Mouse (Mus musculus) stomach, embryonic 15.5 days (tissue): Measurements from ENCODE around the gene Rnf215. TPM values are rescaled to one million over a fixed set of nuclear protein-coding genes. Genes with fewer than 3 reads are reported as not detected.

Experiments used
- ATAC-seq: fragments of 200-750 bp; cut with Nextera tagmentation; 2 replicates; pipeline ENCODE4 v1.8.0; 2017; ENCODE audit warnings: low read depth, moderate number of reproducible peaks, moderate TSS enrichment; ENCODE audit not compliant: insufficient read depth, low FRiP score
- H3K27ac ChIP-seq: fragments of 300-500 bp; sonication (generic); 2 replicates; pipeline ENCODE4 v1.5.1; 2015; ENCODE audit warnings: mild to moderate bottlenecking, inconsistent platforms
- H3K27me3 ChIP-seq: fragments of 300-500 bp; sonication (generic); replicated peaks from 2 replicates; pipeline ENCODE4 v1.6.1; 2015; ENCODE audit warnings: inconsistent platforms
- H3K36me3 ChIP-seq: fragments of 300-500 bp; sonication (generic); 2 replicates; pipeline ENCODE4 v1.6.1; 2015; ENCODE audit warnings: inconsistent platforms
- H3K4me1 ChIP-seq: fragments of 300-500 bp; sonication (generic); 2 replicates; pipeline ENCODE4 v1.6.1; 2015; ENCODE audit warnings: inconsistent platforms
- H3K4me2 ChIP-seq: fragments of 300-500 bp; sonication (generic); 2 replicates; pipeline ENCODE4 v1.6.1; 2015; ENCODE audit warnings: mild to moderate bottlenecking, inconsistent platforms
- H3K4me3 ChIP-seq: fragments of 300-500 bp; sonication (generic); replicated peaks from 2 replicates; pipeline ENCODE4 v1.5.1; 2015; ENCODE audit warnings: inconsistent platforms
- H3K9ac ChIP-seq: fragments of 300-500 bp; sonication (generic); 2 replicates; pipeline ENCODE4 v1.6.1; 2015; ENCODE audit warnings: inconsistent platforms
- H3K9me3 ChIP-seq: fragments of 300-500 bp; sonication (generic); 2 replicates; pipeline ENCODE4 v1.6.1; 2016; ENCODE audit warnings: inconsistent platforms
- WGBS: fragments of 180-500 bp; shearing (Covaris S2); methylation state at CpG from one replicate; pipeline ENCODE4 v1.1.7; 2015; 5-methylcytosine and 5-hydroxymethylcytosine counted together
- polyA plus RNA-seq: library from polyadenylated mRNA; unstranded; fragments of >200 nt; fragmentation: Nextera tagmentation; extraction: Ambion mirVana; gene quantifications from 2 replicates; pipeline ENCODE4 v1.2.1, GENCODE M21; 2015

Gene Rnf215
- polyA plus RNA-seq, 1 experiment from 2014 or later, result 25.1 TPM

DNA sequence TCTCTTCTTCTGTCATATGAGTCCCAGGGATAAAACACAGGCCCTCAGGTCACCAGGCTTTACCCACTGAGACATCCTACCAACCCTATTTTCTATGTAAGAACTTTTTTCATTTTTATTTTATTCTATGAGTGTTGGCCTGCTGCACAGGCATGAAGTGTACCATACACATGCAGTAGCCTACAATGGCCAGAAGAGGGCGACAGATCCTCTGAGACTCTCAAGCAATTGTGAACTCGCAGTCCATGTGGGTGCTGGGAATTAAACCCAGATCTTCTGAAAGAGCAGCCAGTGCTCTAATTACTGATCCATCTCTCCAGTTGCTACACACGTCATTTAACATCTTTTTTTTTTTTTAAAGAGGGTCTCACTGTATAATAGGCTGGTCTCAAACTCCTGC is 1.6 kb upstream of the Rnf215 start:
- H3K4me2 ChIP-seq, result no peak overlapping the region
- ATAC-seq, result no peak
- H3K9ac ChIP-seq, result no peak overlapping the region

DNA sequence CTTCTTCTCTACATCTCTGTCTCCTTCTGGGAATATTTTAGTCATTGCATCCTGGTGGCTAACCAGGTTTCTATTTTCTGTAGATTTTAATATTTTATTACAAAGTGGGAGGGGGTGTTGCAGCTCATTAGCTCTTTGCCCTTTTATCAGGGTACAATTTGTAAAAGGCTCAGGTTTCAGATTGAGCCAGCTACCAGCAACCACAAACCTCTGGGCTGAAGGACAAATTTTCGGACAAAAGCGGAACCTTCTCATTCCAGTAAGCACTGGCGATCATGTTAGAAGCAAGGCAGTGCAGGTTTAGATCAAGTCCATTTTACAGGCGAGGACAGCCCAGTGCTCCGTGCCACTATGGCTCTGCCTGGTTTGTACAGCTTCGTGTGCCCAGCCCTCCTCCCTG is 602 bp upstream of the Rnf215 start:
- H3K9ac ChIP-seq, result no peak overlapping the region
- no peaks in the 10 kb centered on the region for H3K9me3 ChIP-seq
- no peak overlapping the region for H3K27ac ChIP-seq
- peak overlapping the region; percentile 25; the same call in 1 of the 2 replicates for H3K4me2 ChIP-seq
- 50% methylated on average over 6 of the region's 6 CpGs for WGBS
- no peak for ATAC-seq
- H3K4me1 ChIP-seq, result peaks cover 8% of the 10 kb centered on the region
- no peaks in the 10 kb centered on the region for H3K27me3 ChIP-seq
- no peaks in the 10 kb centered on the region for H3K36me3 ChIP-seq
- H3K4me3 ChIP-seq, result no peak overlapping the region

More for the DNA sequence above, 1.6 kb upstream of the Rnf215 start:
- H3K4me1 ChIP-seq, result peaks cover 8% of the 10 kb centered on the region
- no peak overlapping the region for H3K27ac ChIP-seq
- H3K9me3 ChIP-seq, result no peaks in the 10 kb centered on the region
- no peak overlapping the region for H3K4me3 ChIP-seq
- H3K36me3 ChIP-seq, result no peaks in the 10 kb centered on the region
- 53% methylated on average over 3 of the region's 3 CpGs for WGBS
- no peaks in the 10 kb centered on the region for H3K27me3 ChIP-seq

DNA sequence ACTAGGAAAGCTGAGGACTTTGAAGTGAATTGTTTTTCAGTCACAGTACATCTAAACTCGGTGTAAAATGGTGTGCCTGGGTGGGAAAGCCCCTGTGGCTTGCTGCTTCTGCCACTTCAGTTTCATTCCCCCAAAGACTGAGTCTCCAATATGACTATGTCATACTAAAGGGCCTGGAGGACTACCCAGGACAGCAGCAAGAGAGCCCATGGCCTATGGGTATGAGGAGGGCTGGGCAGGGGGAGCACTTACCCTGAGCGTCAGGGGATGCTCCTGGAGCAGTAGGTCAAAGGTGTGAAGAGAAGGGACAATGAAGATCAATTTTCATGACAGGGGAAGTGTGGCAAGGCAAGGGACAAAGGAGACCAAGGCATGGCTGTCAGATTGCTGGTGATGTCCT is 4.0 kb downstream of the Rnf215 start:
- H3K36me3 ChIP-seq, result peaks cover 21% of the 10 kb centered on the region; the same call in 1 of the 2 replicates

DNA sequence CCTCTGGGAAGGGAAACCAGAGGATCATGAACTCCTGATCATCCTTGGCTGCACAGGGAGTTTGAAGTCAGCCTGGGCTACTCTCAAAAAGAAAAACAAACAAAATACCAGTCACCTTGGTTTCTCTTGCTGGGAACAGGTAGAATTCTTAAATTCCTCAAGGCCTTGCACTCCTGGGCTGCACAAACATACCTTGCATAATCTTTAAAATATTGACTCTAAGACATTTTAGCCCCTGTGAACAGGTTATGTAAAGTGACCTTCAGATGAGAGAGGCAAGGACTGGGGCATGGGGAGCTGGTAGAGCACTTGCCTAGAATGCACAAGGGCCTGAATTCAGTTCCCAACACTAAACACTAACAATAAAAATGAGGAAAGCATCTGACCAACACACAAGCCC is 6.5 kb downstream of the Rnf215 start:
- ATAC-seq, result no peak
- Histone ChIP-seq H3K4me2 (no peak overlapping the region), H3K4me1 (no peaks in the 10 kb centered on the region), H3K9me3 (no peaks in the 10 kb centered on the region), H3K9ac (no peak overlapping the region), H3K27ac (no peak overlapping the region), H3K36me3 (peaks cover 21% of the 10 kb centered on the region; the same call in 1 of the 2 replicates), H3K27me3 (no peaks in the 10 kb centered on the region), H3K4me3 (no peak overlapping the region)

More for the DNA sequence above, 4.0 kb downstream of the Rnf215 start:
- WGBS, result 77% methylated on average over 2 of the region's 2 CpGs
- Histone ChIP-seq H3K9me3 (no peaks in the 10 kb centered on the region), H3K4me1 (peaks cover 8% of the 10 kb centered on the region), H3K27ac (no peak overlapping the region), H3K4me2 (no peak overlapping the region), H3K27me3 (no peaks in the 10 kb centered on the region), H3K9ac (no peak overlapping the region), H3K4me3 (no peak overlapping the region)
- no peak for ATAC-seq

DNA sequence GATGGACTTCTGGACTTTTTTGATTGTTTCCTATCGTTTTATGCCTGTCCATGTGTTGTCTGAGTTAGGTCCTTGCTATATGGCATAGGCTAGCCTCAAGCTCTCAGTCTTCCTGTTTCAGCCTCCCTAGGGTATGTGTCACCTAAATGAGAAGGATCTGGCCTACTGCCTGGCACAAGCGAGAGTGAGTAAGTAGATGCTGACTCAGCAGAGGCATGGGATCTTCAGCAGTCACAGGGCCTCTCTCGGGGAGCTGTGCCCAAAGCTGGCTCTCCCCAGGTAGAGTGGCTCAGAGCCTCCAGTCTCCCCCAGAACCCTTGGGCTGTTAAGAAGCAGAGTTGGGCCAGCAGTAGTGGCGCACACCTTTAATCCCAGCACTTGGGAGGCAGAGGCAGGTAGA is 7.3 kb downstream of the Rnf215 start:
- peaks cover 21% of the 10 kb centered on the region; the same call in 1 of the 2 replicates for H3K36me3 ChIP-seq
- no peaks in the 10 kb centered on the region for H3K9me3 ChIP-seq
- no peaks in the 10 kb centered on the region for H3K4me1 ChIP-seq
- no peak for ATAC-seq
- no peak overlapping the region for H3K27ac ChIP-seq
- no peak overlapping the region for H3K9ac ChIP-seq
- WGBS, result 75% methylated on average over 4 of the region's 4 CpGs
- H3K4me3 ChIP-seq, result no peak overlapping the region
- H3K27me3 ChIP-seq, result no peaks in the 10 kb centered on the region
- no peak overlapping the region for H3K4me2 ChIP-seq

DNA sequence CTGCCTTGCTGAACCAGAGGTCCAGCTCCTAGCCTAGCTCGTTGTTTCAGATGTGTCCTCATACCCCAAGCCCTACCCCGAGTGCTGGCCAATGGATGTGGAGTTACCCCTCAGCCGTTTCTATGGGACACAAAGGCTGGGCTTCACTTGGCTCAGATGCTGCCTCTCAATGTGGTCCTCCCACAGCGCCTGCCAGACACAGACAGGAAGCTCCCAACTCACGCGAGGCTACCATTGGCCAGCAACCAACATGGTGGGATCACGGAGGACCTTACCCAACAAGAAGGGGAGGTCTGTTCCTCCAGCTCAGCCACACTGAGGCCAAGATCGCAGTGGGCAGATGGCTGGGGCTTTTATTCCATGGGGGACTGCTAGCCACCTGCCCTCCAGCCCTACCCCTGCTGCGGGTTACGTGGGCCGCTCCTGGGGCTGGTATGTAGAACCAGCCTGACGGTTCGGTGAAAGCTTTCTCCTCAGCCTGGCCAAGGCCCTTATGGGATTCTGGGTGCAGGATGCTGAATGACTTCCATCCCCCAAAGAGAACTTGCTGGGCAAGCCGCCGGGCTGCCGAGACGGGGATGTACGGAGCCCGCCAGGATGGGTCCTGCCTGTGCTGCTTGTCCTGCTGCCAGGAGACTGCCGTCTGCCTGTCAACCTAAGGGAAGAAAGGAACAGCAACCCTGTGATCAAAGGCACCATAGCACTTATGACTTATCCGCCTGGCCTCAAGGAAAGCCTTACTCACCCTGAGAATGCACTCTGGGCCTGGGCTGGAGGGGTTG is 8.5 kb downstream of the Rnf215 start:
- Histone ChIP-seq H3K4me3 (no peak overlapping the region), H3K27ac (no peak overlapping the region), H3K36me3 (peaks cover 21% of the 10 kb centered on the region; the same call in 1 of the 2 replicates), H3K27me3 (no peaks in the 10 kb centered on the region), H3K4me2 (no peak overlapping the region), H3K9me3 (no peaks in the 10 kb centered on the region), H3K4me1 (no peaks in the 10 kb centered on the region), H3K9ac (no peak overlapping the region)
- no peak for ATAC-seq
- 91% methylated on average over 21 of the region's 21 CpGs for WGBS

DNA sequence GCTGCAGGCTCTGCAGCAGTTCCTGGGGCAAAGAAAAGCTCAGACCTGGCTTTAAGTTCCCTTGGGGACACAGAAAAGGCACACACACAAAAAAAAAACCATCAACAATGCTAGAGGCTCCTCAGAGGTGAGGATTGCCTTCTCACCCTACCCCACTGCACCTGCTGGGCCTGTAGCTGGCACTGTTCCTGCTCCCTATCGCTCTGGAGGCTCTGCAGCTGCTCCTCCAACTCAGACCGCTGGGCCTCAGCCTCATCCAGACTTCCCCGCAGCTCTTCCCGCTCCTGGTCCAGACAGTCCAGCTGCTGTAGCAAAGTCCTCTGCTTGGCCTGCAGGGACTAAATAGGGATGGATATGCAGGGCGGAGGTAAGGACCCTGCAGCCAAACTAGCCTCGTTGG is 11.4 kb downstream of the Rnf215 start:
- no peak for ATAC-seq
- H3K9me3 ChIP-seq, result no peaks in the 10 kb centered on the region
- H3K9ac ChIP-seq, result no peak overlapping the region
- no peaks in the 10 kb centered on the region for H3K4me1 ChIP-seq
- no peaks in the 10 kb centered on the region for H3K27me3 ChIP-seq
- peaks cover 12% of the 10 kb centered on the region; the same call in 1 of the 2 replicates for H3K36me3 ChIP-seq
- no peak overlapping the region for H3K4me3 ChIP-seq
- WGBS, result 71% methylated on average over 6 of the region's 6 CpGs
- H3K27ac ChIP-seq, result no peak overlapping the region
- no peak overlapping the region for H3K4me2 ChIP-seq

DNA sequence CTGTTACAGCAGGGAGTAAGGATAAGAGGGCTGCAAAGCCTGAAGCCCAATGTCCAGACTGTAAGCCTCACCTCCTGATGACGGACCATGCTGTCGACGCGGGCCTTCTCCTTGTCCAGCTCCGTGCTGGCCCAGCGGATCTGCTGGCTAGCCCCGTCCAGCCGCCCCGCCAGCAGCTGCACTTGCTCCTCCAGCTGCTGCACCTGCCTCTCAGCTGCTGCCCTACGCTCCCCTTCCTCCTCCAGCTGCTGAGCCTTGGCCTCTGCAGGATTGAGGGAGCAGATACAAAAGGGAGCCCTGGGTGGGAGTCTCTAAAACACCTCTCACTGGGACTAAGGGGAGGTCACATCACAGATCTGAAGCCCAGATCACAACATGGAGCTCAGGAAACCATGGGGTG is 12.1 kb downstream of the Rnf215 start:
- 90% methylated on average over 10 of the region's 10 CpGs for WGBS
- Histone ChIP-seq H3K27ac (no peak overlapping the region), H3K27me3 (no peaks in the 10 kb centered on the region), H3K9me3 (no peaks in the 10 kb centered on the region), H3K36me3 (peaks cover 11% of the 10 kb centered on the region; the same call in 1 of the 2 replicates), H3K4me1 (no peaks in the 10 kb centered on the region), H3K4me3 (no peak overlapping the region), H3K4me2 (no peak overlapping the region), H3K9ac (no peak overlapping the region)
- ATAC-seq, result no peak

DNA sequence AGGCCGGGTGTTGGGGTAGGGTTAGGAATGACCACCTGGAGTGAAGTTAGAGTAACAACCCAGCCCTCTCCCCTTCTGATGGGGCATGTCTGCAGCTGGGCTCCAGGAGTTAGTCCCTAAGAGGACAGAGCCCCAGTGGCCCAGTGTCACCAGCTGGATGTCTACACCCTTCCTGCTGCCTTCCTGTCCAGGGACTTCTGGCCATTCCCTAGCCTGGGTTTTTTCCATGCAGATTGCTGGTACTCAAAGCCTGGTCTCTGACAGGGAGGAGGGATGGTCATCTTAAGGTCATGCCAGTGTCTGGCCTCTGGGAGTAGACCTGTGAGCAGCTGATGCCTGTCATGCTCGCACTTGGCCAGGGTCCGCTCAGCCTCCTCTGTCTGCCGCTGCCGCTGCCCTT is 13.1 kb downstream of the Rnf215 start:
- Histone ChIP-seq H3K9me3 (no peaks in the 10 kb centered on the region), H3K4me3 (no peak overlapping the region), H3K9ac (no peak overlapping the region), H3K4me1 (no peaks in the 10 kb centered on the region), H3K27me3 (no peaks in the 10 kb centered on the region), H3K27ac (no peak overlapping the region), H3K4me2 (no peak overlapping the region), H3K36me3 (peaks cover 6% of the 10 kb centered on the region; the same call in 1 of the 2 replicates)
- no peak for ATAC-seq
- 79% methylated on average over 5 of the region's 5 CpGs for WGBS

DNA sequence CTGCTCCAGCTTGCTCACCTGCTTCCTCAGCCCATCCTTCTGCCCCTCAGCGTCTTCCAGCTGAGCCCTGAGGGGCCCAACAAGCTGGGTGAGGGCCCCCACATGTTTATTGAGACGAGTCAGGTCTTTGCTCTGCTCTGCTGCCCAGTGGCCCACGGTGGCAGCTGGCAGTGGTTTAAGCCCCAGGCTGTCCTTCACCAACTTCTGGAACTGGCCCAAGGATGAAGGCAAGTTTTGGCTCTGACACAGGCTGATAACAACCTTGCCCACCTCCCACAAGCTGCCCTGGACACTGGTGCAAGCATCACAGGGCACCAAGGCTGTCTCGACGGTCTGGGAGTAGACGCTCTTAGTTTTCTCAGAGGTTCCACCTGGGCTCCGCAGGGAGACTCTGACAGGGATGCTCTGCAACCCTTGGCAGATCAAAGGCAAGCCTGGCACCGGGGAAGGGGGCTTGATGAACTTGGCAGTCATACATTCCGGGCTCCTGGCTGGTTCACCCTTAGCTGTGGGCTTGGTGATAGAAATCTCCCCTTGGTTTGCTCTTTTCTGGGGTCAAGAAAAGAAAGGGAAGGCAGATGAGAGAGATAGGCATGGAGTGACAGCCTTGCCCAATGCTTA is 13.6 kb downstream of the Rnf215 start:
- ATAC-seq, result no peak
- Histone ChIP-seq H3K4me3 (no peak overlapping the region), H3K27me3 (no peaks in the 10 kb centered on the region), H3K9ac (no peak overlapping the region), H3K36me3 (peaks cover 3% of the 10 kb centered on the region; the same call in 1 of the 2 replicates), H3K27ac (no peak overlapping the region), H3K4me1 (no peaks in the 10 kb centered on the region), H3K9me3 (no peaks in the 10 kb centered on the region), H3K4me2 (no peak overlapping the region)
- 83% methylated on average over 9 of the region's 9 CpGs for WGBS

DNA sequence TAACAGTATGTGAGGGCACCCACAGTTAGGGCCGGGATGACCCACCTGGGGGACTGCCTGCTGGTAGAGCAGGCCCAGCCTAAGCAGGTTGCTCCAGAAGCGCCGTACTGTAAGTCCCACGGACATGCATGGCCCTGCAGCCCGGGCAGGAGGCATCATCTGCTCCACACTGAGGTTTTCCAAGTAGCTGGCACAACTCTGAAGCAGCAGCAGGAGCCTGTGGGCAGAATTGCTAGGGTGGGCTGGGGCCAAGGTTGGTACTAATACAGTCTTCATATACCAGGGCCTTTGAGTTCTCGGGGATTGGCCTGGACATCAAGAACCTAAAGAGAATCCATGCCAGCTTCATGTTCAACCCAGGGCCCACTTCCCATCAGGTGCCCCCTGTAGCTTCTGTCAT is 14.9 kb downstream of the Rnf215 start:
- WGBS, result 86% methylated on average over 6 of the region's 6 CpGs
- Histone ChIP-seq H3K4me3 (no peak overlapping the region), H3K4me2 (no peak overlapping the region), H3K9ac (no peak overlapping the region), H3K27ac (no peak overlapping the region), H3K4me1 (no peaks in the 10 kb centered on the region), H3K27me3 (no peaks in the 10 kb centered on the region), H3K36me3 (peaks cover 3% of the 10 kb centered on the region; the same call in 1 of the 2 replicates), H3K9me3 (no peaks in the 10 kb centered on the region)
- ATAC-seq, result no peak

DNA sequence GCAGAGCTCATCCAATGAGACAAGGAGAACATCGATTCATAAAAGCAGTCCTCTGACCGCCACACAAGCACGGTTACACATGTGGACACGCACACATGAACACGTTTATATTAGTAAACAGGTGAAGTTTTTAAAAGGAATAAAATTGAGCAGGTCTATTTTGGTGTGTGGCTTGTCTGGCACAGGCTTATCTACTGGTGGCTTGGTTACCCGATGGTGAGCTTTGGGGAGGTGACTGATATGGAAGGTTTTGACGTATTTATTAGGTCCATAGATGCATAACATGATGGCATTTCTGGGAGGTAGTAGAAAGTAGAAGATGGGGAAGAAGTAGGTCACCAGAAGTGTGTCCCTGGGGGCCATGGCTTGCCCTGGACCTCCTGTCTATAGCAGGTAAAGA is 18.7 kb downstream of the Rnf215 start:
- no peaks in the 10 kb centered on the region for H3K9me3 ChIP-seq
- no peaks in the 10 kb centered on the region for H3K4me1 ChIP-seq
- no peak for ATAC-seq
- H3K27ac ChIP-seq, result no peak overlapping the region
- no peak overlapping the region for H3K9ac ChIP-seq
- H3K36me3 ChIP-seq, result peaks cover 3% of the 10 kb centered on the region; the same call in 1 of the 2 replicates
- 89% methylated on average over 7 of the region's 7 CpGs for WGBS
- no peak overlapping the region for H3K4me2 ChIP-seq
- H3K27me3 ChIP-seq, result no peaks in the 10 kb centered on the region
- no peak overlapping the region for H3K4me3 ChIP-seq
